Mouse (Mus musculus): ENCODE measurements at regions not wholly inside any gene's neighbourhood (a gene's known extent, or its start where the extent isn't known, plus 50 kb on each side); places are given as distances from the start of the nearest gene placed in this dataset.
"Not testable (repeated sequence)": the region's sequence is repeated elsewhere in the genome, so short reads cannot be mapped to it uniquely, and the experiment has no call there.

DNA sequence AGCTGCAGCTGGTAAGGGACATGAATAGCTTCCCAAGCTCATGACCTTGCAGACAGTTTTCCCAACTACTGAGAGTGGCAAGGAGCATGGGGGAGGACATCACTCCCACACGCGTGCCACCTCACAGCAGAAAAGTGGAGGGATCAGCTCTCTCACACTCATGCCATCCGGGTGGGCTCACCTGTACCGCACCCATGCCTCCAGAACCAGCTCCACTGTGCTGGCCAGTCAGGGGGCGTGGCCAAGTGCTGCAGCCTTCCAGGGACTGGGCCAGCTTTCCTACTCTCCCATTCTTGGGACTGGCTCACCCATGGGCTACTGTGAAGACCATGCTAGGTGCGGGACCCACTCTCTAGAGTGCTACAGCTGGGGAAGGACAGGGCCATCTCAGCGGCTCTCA, 88.4 kb upstream of the Klf13 start:
- no peak for DNase-seq

DNA sequence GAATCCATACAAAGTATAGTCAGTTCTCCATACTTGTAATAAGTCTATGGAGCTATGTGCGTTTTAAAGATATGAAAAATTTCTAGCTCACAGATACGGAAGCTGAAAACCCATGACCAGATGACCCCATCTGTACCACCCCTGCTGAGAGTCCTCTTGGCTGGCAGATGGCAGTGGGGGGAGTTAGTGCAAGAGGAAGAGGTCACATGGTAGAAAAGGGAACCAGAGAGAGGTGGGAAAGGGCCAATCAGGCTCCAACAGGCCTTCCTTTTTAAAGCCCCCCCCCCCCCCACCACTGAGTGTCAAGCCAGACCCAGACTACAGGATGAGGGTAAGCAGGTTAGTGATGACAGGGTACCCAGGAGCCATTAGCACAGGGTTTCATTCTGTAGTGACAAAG, 86.4 kb upstream of the Klf13 start:
- peak; percentile 63 for DNase-seq

DNA sequence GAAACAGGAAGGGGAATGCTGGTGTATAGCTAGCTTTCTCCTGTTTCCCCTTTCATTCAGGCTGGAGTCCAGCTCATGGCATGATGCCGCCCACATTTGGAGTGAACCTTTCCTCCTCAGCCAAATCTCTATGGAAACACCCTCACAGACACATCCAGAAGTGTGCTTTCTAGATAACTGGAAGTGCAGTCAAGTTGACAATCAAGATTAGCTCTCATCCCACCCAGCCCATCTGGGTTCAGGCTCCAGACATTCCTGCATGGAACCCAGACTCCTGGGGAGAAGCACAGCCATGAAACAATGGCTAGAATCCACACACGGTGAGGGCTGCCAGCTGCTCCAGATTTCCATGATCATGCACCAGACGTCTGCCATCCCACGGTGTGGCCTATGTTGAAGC, 85.5 kb upstream of the Klf13 start:
- no peak for DNase-seq

DNA sequence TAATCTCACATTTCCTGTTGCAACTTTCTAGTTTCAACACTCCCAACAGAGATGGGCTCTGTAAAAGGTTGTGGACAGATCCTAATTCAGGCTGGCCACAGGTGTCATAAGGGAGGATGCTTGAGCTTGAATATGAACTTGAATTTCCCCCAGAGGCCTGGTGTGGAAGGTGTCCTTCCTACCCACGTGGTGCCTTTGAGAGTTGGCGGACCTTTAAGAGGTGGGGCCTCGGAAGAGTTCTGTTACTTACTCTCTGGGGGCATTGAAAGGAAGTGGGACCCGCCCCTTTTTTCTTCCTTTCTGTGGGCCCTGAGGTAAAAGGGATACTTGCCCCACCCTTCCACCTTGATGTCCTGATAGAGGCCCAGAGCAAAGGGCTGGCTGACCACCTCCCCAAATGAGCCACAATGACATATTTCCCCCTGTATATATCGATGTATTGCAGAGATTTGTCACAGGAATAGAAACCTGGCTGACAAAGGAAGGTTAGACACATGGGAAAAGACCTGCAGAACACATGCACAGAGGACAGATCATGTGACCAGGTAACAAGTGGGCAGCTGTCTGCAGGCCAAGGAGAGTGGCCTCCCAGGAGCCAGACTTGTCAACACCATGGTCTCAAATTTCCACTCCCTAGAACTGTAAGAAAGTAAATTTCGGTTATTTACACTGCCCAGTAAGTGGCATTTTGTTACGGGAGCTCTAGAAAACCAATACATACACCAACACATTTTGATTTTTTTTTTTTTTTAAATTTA, 84.2 kb upstream of the Klf13 start:
- DNase-seq = no peak

DNA sequence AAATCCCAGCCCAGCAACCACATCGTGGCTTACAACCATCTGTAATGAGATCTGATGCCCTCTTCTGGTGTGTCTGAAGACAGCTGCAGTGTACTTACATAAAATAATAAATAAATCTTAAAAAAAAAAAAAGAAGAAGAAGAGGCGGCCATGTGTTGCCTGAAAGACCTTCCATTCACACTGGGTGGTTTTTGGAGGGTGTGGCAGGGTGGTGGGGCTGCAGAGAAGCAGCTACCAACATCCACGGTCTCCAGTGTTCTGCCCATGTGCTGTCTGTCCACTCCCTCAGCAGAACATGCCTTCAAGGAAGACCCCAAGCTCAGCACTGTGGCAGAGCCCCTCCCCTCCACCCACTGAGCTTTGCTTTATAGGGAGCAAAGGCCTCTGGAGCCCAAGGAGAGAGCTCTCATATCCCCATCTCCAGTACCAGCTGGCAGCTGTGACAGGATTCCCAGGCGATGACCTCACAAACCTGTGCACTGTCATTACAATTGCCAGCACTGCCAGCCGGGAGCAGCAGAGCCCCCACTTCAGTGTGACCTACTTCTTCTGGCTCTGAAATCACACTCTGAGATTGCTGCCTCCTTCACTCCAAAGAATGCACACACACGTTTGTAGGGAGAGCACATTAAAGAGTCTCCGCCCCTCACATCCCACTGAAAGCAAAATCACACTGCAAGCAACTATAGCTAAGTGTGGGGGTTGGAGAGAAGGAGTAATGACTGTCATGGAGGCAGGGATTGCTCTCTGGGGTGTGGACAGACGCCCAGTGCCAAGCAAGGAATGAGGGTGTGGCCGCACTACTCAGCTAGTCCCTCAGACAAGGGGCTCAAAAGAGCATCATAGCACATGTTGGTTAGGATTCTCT, 82.8 kb upstream of the Klf13 start:
- peak; percentile 94 for DNase-seq

DNA sequence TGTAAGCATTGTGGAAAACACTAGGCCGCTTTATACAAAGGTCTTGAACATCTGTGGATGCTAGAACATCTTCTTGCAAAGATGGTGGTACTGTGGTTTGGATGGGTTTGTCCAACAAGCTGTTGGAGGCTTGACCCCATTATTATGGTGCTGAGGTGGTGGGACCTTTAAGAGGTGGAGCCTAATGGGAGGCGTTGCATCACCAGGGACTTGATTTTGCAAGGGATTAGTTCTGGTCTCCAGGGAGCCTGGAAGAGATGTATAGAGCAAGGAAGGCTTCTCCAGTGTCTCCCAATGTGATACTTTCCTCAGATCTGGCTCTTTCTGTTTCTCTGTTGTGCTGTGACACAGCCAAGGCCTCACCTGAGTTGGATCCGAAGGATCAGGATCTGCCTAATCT, 79.4 kb upstream of the Klf13 start:
- DNase-seq = no peak

DNA sequence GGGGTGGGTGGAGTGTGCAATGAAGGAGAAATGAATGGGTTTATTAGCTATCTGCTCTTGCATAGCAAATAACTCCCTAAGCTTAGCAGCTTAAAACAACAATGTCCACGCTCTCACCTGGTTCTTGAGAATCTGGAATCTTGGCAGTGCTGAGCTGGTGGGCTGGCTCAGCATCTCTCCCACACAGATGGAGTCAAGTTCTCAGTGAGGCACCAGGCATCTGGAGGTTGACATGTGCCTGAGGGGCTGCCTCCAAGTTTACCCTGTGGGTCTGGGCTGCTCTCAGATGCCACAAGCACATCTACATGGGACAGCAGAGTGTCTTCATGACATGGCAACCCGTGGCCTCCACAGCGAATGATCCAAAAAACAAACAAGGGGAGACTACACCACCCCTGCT, 78.2 kb upstream of the Klf13 start:
- no peak for DNase-seq

DNA sequence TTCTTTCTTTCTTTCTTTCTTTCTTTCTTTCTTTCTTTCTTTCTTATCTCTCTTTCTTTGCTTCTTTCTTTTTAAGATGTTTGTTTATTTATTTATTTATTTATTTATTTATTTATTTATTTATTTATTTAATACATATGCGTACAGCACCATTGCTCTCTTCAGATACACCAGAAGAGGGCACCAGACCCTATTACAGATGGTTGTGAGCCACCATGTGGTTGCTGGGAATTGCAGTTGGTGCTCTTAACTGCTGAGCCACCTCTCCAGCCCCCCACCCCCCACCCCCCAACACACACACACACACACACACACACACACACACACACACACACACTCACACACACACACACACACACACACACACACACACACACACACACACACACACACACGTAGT, 76.4 kb upstream of the Klf13 start:
- DNase-seq = not testable (repeated sequence)

DNA sequence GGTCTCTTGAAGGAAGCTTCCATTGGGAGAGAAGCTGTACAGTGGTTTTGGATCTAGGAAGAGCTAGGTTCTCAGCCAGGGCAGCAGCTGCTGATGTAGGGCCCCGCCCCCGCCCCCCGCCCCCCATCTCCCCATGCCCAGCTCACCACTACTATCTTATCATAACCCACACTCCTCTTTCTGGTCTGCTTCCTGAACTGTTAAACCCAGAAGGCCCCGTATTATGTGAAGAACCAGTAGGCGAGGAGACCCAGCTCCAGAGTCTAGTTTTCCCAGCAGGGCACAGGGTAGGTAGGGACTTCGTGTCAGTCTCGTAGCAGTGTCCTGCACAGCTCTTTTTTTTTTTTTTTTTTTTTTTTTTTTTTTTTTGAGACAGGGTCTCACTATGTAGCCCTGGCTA, 75.5 kb upstream of the Klf13 start:
- no peak for DNase-seq

DNA sequence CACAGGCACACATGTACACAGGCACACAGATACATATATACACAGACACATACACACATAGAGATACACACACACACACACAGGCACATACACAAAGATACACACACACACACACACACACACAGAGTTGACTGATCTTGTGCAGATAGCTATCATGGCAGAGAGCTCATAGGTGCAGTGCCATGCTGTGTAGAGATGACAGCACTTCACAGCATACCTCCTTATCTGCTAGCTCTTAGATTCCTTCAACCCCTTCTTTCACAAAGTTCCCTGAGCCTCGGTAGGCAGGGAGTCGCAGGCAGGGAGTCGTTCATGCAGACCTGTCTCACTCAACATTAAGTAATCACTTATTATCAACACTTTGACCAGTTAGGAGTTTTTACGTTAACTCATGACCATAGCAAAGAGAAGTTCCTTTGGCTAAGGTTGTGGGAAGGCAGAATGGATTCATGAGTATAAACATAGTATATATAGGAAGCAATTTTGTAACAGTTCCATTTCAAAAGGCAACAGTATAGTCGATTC, 74.4 kb upstream of the Klf13 start:
- DNase-seq = no peak

DNA sequence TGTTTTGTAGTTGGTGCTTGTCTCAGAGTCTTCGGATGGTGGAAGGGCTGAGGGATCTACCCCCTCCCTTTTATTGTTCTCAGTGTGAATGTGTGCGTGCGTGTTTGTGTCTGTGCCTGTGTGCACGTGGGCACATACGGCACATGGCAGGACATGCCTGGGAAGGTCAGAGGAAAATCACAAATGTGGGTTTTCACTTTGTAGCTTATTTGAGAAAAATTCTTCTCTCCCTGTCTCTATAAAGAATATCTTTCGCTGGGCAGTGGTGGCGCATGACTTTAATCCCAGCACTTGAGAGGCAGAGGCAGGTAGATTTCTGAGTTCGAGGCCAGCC, 73.5 kb upstream of the Klf13 start:
- DNase-seq = no peak

DNA sequence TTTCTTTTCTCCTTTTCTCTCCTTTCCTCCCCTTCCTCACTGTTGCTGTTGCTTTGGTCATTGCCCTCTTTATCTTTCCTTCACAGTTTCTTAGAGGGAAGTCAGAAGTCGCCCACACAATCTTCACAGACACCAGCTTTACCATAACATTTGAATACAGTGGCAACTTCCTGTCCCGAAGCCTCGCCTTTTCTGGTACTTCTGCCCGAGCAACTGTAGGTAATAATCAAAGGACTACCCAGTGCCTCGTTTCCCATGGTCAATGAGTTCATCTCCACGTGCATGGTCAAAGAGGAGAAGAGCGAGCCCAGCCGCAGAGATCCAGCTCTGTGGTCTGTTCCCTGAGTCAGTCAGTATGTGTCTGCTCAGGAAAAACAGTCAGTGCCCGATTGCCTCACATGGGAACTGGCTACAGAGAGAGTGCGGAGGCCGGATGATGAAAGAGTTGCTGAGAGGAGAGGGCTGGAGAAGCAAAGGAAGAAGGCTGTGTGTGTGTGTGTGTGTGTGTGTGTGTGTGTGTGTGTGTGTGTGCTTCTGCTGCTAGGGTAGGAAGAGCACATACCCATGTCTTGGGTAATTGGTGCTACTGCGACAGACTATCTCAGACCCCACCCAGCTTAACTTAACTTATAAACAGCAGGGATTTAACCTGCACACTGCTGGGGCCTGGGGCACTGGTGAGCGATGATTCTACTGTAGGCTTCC, 73.0 kb upstream of the Klf13 start:
- DNase-seq = no peak

DNA sequence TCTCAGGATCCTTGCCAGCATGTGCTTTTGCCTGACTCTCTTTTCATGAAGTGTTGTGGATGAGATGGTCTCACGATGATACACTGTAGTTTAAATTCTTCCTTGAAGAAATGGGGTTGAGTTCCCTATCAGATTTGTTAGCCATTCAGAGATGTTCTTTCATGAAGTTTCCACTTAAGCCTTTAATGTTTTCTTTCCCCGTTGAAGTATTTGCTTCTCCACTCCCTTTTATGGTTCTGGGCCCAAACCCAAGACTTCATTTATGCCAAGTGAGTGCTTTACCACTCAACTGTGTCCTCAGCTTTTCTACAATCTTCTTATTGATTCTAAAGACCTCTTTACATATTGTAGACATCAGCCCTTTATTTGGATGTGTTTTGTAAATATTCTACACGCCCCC, 71.9 kb upstream of the Klf13 start:
- no peak for DNase-seq

DNA sequence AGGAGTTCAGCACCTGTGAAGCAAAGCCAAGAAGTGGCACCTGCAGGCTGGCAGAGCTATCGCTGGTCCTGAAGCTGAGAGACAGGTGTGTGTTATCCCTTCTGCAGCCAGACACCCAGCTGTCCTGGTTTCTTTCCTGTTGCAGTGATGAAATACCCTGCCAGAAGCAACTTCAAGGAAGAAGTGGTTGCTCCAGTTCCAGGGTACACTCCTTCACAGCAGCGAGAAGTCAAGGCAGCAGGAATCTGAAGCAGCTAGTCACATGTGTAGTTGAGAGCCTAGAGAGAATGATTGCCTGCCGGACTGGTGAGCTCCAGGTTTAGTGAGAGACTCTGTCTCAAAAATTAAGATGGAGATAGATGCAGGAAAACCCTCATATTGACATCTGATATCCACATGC, 69.1 kb upstream of the Klf13 start:
- no peak for DNase-seq

DNA sequence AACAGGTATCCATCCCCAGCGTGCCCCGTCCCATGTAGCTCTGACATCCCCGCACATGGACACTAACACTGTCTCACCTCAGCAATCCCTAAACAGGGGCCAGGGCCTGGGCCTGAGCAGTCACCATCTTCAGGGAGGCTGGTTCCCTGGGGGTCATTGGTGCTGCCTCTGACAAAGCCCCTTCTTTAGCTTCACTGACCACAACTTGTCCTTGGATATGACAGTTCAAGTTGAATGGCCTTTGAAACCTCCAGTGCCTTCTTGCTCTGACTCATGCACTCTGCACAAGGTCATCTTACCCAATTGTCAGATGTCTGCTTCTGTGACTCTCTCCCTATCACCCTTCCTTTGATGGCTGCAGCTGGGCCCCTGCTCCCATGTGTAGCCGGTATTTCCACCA, 68.2 kb upstream of the Klf13 start:
- no peak for DNase-seq

DNA sequence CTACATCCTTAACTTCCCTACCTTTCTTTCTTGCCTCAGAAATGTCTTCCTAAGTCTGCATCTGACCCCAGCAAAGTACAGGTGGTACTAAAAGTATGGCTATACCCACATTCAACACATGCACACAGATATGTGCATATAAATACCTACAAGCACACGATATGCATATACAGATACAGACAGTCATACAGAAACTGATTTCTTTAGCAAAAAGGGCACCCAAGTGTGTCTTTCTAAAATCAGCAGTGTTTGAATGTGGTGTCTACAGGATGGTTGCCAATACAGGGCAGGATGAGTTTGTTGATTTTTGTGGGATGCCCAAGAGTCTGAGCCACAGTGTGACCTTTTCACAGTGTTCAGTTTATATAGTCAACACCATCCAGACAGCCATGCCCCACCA, 67.0 kb upstream of the Klf13 start:
- no peak for DNase-seq

DNA sequence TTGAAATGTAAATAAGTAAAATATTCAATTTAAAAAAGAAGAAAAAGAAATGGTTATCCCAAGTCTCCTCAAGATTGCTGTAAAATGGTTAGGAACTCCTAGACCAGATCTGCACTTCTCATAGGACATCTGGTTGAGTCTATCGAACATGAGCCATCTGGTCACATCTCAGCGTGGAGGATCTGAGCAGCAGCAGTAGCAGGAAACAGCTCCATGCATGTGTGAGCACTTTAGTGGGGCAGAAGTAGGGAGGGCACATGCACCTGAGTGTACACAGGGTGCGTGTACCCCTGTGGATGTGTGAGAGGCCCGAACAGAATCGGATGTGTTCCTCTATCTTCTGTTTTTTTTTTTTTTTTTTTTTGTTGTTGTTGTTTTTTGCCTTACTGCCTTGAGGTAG, 65.2 kb upstream of the Klf13 start:
- no peak for DNase-seq

DNA sequence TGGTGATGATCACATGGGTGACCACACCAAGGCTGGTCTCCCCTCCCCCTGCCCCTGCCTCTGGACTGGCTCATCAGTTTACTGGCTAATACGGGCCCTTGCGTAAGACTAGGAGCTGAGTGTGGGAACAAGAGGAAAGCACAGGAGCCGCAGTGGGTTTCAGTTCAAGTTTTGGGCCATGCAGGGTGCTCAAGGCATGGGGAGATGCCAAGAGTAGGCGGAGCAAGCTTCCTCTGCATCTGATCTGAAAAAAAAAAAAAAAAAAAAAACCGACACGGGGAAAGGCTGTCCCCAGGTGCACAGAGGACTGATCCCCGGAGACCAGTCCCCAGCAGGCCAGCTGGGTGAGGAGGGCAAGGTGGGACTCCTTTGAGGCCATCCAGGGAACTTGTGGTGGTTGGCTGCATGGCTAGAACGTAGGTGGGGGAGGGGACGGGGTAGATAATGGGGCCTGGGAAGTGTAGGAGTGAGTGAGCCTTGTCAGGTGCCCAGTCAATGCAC, 62.9 kb upstream of the Klf13 start:
- DNase-seq = no peak

DNA sequence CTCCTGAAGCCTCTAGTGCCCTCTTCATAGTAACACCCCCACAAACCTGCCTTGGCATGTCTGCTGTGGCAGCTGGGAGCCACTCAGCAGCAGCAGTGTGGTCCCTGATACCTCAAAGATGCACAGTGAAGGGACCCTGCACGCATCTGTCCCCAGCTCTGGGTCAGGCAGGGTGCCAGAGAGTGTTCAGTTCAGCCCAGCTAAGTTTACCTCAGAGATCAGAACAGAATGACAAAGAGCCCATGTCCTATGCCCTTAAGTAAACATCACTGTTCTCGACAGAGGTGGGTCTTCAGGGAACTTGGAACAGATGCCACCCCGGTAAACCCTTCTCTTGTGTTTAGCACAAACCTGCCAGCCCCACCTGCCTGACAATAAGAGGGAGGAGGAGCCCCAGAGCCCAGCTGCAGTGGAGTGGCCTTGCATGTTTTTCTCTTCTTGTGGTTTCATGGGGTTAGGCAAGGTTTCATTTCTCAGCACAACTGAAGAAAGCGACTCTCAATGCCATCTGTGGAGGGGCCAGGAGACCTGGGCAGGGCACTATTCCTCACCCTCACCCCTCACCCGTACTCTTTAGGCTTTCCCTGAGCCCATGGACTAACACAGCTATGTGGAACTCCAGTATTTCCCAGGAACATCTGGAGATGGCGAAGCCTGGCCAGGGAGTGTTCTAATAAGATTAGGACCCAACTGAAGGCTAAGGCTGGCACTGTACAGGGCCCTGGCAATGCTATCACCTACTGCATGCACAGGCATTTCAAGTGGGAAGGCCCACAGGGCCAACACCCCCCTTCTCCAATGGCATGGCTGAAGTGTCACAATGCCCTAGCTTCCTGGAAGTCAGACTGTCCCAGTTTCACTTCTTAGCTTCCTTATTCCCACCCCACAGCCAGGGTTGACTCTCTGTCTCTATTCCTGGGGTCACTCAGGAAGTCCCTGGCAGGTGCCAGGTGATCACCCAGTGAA, 60.6 kb upstream of the Klf13 start:
- no peak for DNase-seq

DNA sequence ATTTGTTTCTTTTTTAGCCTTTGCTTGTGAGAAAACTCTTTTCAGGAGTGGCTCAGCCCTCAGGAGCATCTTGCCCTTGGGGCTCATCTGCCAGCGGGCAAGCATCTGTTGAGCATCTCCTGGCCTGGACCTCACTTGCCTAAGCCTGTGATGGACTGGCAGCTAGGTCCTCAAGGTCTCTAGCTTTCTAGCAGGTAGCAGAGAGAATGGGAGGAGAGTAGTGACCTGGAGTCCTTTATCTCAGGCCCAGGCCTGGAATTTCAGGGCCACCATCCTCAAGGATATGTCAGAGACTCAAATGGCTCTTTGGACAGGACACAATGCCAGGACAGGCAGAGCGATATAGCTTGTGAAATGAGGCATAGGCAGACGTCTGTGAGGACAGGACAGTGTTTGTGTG, 59.3 kb upstream of the Klf13 start:
- no peak for DNase-seq

DNA sequence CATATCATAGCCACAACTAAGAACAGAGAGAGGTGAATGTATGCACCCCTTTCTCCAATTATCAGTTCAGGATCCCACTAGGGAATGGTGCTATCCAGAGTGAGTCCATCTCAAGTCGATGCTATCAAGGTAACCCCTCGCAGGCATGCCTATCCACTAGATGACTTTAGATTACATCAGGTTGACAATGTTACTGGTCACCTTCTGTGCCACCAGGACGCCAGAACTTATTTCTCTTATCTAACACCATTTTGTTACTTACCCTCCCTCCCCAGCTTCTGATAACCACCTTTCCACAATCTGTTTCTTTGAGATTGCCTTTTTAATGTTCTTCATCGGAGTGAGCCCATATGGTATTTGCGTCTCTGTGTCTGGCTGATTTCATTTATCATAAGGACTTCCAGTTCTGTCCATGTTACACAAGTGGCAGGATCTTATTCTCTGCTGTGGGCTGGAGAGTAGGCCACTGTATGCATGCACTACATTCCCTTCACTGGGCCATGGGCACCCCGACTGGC, 57.9 kb upstream of the Klf13 start:
- DNase-seq = no peak
